Mouse (Mus musculus) myocyte (in vitro differentiated cells): Measurements from ENCODE around the gene Rab25.

Experiments used
- MAX ChIP-seq: IDR thresholded peaks from one replicate; pipeline ENCODE4 v1.6.1; 2011; ENCODE audit warnings: low read depth, mild to moderate bottlenecking, control low read depth
- MYOG ChIP-seq, 3 experiments: IDR thresholded peaks; one replicate each; pipeline ENCODE4 v1.6.1; 2011; ENCODE audit warnings: control low read depth in 2 of 3, low read depth in 2 of 3, mild to moderate bottlenecking in 2 of 3; ENCODE audit not compliant: insufficient read length in 2 of 3, control insufficient read depth in 1 of 3, insufficient read depth in 1 of 3
- POLR2A ChIP-seq: IDR thresholded peaks from one replicate; pipeline ENCODE4 v1.6.1; 2011; ENCODE audit warnings: low read depth, mild to moderate bottlenecking, control low read depth, moderate library complexity; ENCODE audit not compliant: insufficient read length
- POLR2AphosphoS2 ChIP-seq: IDR thresholded peaks from one replicate; pipeline ENCODE4 v1.6.1; 2011; ENCODE audit warnings: low read depth, control low read depth; ENCODE audit not compliant: insufficient read length
- SRF ChIP-seq: IDR thresholded peaks from one replicate; pipeline ENCODE4 v1.6.1; 2011; ENCODE audit warnings: low read depth; ENCODE audit not compliant: control insufficient read depth, insufficient read length
- TCF12 ChIP-seq: IDR thresholded peaks from one replicate; pipeline ENCODE4 v1.6.1; 2011; ENCODE audit warnings: mild to moderate bottlenecking, control low read depth; ENCODE audit not compliant: poor library complexity, insufficient read depth, severe bottlenecking

DNA sequence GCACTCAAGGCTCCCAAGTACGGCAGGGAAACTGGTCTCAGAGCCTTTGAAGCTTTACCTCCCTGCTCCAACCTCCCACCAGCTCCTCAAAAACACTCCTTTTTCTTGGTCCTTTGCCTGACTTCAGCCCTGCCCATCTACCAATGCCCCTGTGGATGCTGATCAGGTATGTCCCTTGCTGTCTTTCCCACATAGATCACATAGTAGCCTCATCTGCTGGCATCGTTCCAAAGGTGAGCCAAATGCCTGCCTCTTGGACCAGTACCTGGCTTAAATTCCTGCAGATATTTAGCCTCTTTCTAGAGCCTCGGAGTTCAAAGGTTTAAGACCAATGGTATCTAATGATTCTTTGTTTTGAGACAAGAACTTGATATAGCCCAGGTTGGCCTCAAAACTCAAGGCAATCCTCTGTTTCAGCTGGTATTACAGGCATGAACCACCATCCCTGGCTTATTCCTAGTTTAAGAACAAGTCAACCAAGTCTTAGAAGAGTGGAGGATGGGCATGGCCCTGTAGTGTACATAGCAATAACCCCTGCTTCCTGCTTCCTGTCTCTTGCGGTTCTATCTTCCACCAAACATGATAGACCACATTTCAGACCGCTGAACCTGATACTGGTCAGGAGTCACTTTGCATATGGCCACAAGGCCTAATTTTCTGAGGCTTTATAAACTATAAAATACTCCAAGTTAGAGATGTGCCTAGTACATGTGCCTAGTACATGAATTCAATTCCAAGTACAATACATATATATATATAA lies 4.3 kb downstream of the Rab25 start:
- TF ChIP-seq TCF12 (no peak), MAX (no peak), SRF (no peak), POLR2A (no peak), MYOG (IDR thresholded peaks at IDR 0.05; ENCODE audit: control insufficient read depth in 1 of 3, insufficient read depth in 1 of 3, insufficient read length in 2 of 3, low read depth in 2 of 3) (no peak), POLR2AphosphoS2 (no peak)
